Comparison of ENCODE assay signal across 8 mouse cellular contexts in genomic region chr10:30600094-30600534, GRCm38 (mm10). TPM values are rescaled to one million over a fixed set of nuclear protein-coding genes. Genes with fewer than 3 reads are reported as not detected.
A peak's percentile ranks its signal among the peaks of the same experiment; 100 is the strongest.
DNase-seq lines count a peak whose midpoint lies in the region; ATAC-seq and TF ChIP-seq lines count a peak whose summit lies in the region.

No protein-coding gene starts in this region.

- H3K4me2 ChIP-seq in embryonic facial prominence, embryonic 13.5 days = peak overlapping the region; percentile 65
- peak overlapping the region; percentile 78 for H3K4me2 ChIP-seq in neural tube, embryonic 13.5 days

- peaks cover 14% of the 10 kb centered on the region for H3K4me1 ChIP-seq in embryonic facial prominence, embryonic 13.5 days
- H3K4me1 ChIP-seq in limb, embryonic 10.5 days = peaks cover 8% of the 10 kb centered on the region
- peaks cover 21% of the 10 kb centered on the region for H3K4me1 ChIP-seq in neural tube, embryonic 13.5 days (replicated peaks)

- intact Hi-C loops in gastrocnemius, adult 2 months (cut with DNase I) = loop anchor here (2.0 to 5.0 kb wide), 2 partner anchors 17 to 212 kb away; no protein-coding TSS in a partner anchor

- peaks cover 29% of the 10 kb centered on the region for H3K36me3 ChIP-seq in C2C12 (ENCODE audit: control insufficient read depth, insufficient read depth)
- H3K36me3 ChIP-seq in embryonic facial prominence, embryonic 13.5 days = peaks cover 18% of the 10 kb centered on the region
- H3K36me3 ChIP-seq in limb, embryonic 10.5 days = peaks cover 23% of the 10 kb centered on the region
- H3K36me3 ChIP-seq in neural tube, embryonic 13.5 days = peaks cover 19% of the 10 kb centered on the region

- DNase-seq in gastrocnemius, adult 2 months = no peak
- DNase-seq in gastrocnemius, adult 8-10 months (ENCODE audit: low spot score in 2 of 2) = no peak
- no peak for DNase-seq in limb, embryonic 10.5 days (ENCODE audit: low spot score)
- DNase-seq in right cerebral cortex, adult 18-20 months = no peak
- no peak for DNase-seq in layer of hippocampus, adult 9-10 months (ENCODE audit: low spot score)

- peak overlapping the region; percentile 89 for H3K4me3 ChIP-seq in gastrocnemius, adult 2 months
- peak overlapping the region; percentile 81 for H3K4me3 ChIP-seq in C2C12 (ENCODE audit: insufficient read depth, poor library complexity, severe bottlenecking)
- peak overlapping the region; percentile 84 for H3K4me3 ChIP-seq in embryonic facial prominence, embryonic 13.5 days
- peak overlapping the region; percentile 83 for H3K4me3 ChIP-seq in limb, embryonic 10.5 days
- peak overlapping the region; percentile 74 for H3K4me3 ChIP-seq in neural tube, embryonic 13.5 days

- no peaks in the 10 kb centered on the region for H3K9me3 ChIP-seq in embryonic facial prominence, embryonic 13.5 days
- H3K9me3 ChIP-seq in limb, embryonic 10.5 days (replicated peaks) = no peaks in the 10 kb centered on the region
- no peaks in the 10 kb centered on the region for H3K9me3 ChIP-seq in neural tube, embryonic 13.5 days

- TF ChIP-seq CTCF in gastrocnemius, adult 2 months (IDR thresholded peaks at IDR 0.05) = no peak
- TF ChIP-seq CTCF in C2C12 (IDR thresholded peaks at IDR 0.05; ENCODE audit: control insufficient read depth, insufficient read depth, insufficient read length) = no peak

- peak overlapping the region; percentile 89 for H3K9ac ChIP-seq in embryonic facial prominence, embryonic 13.5 days
- peak overlapping the region; percentile 83 for H3K9ac ChIP-seq in neural tube, embryonic 13.5 days

- peaks cover 27% of the 10 kb centered on the region for H3K79me3 ChIP-seq in C2C12 (ENCODE audit: low read depth)

- peak; percentile 71 for ATAC-seq in embryonic facial prominence, embryonic 13.5 days (ENCODE audit: insufficient number of reproducible peaks, insufficient read depth, low FRiP score, low TSS enrichment, low read depth)
- ATAC-seq in neural tube, embryonic 13.5 days (ENCODE audit: low read depth) = peak; percentile 83

- no peaks in the 10 kb centered on the region for H3K27me3 ChIP-seq in C2C12 (ENCODE audit: control insufficient read depth, insufficient read depth, insufficient read length)
- H3K27me3 ChIP-seq in embryonic facial prominence, embryonic 13.5 days = no peaks in the 10 kb centered on the region
- H3K27me3 ChIP-seq in limb, embryonic 10.5 days (ENCODE audit: low read depth, poor library complexity, severe bottlenecking) = no peaks in the 10 kb centered on the region
- H3K27me3 ChIP-seq in neural tube, embryonic 13.5 days = no peaks in the 10 kb centered on the region

- under 1% methylated on average over 27 of the region's 27 CpGs for WGBS in embryonic facial prominence, embryonic 13.5 days
- under 1% methylated on average over 23 of the region's 27 CpGs for WGBS in limb, embryonic 10.5 days
- under 1% methylated on average over 27 of the region's 27 CpGs for WGBS in neural tube, embryonic 13.5 days

- peak overlapping the region; percentile 96 for H3K27ac ChIP-seq in gastrocnemius, adult 2 months
- peak overlapping the region; percentile 86 for H3K27ac ChIP-seq in embryonic facial prominence, embryonic 13.5 days
- H3K27ac ChIP-seq in limb, embryonic 10.5 days = peak overlapping the region; percentile 94
- H3K27ac ChIP-seq in neural tube, embryonic 13.5 days (replicated peaks) = peak overlapping the region; percentile 83

- peaks cover 41% of the 10 kb centered on the region for H3K79me2 ChIP-seq in C2C12 (ENCODE audit: control insufficient read depth, insufficient read depth)

- H3ac ChIP-seq in C2C12 (ENCODE audit: control insufficient read depth, insufficient read length, low read depth) = peak overlapping the region; percentile 76

TF ChIP-seq in C2C12, 6 proteins besides CTCF, POLR2A, EP300 and RAD21:
- TF ChIP-seq CEBPB (IDR thresholded peaks at IDR 0.05; ENCODE audit: low read depth) = no peak
- peak; percentile 65 for TF ChIP-seq MAX (IDR thresholded peaks at IDR 0.05)

RNA-seq across cellular contexts. Expression of gene Trmt11, which starts 0.4 kb away (rescaled TPM):
- 1 to 10 TPM; 3.2 to 4.6 TPM for total RNA-seq in gastrocnemius, adult 2 months (2021)
- 1 to 10 TPM; 2.6 to 4.4 (median 3.2) TPM for total RNA-seq in gastrocnemius, adult 8-10 months (2022)
- 2.6 TPM for polyA plus RNA-seq in C2C12 (2012; fragmentation: generic; extraction: Trizol)
- polyA plus RNA-seq in embryonic facial prominence, embryonic 13.5 days (2015; fragmentation: Nextera tagmentation; extraction: Ambion mirVana) = 32.1 and 34.7 TPM in 2 replicates
- polyA plus RNA-seq in limb, embryonic 10.5 days (2016; fragmentation: Nextera tagmentation; extraction: Ambion mirVana) = 32.6 and 36.2 TPM in 2 replicates
- 20.6 and 22.8 TPM in 2 replicates for polyA plus RNA-seq in neural tube, embryonic 13.5 days (2015; fragmentation: Nextera tagmentation; extraction: Ambion mirVana)

RNA-seq across cellular contexts. Expression of gene Hint3, which starts 29.3 kb away (rescaled TPM):
- total RNA-seq in gastrocnemius, adult 2 months (2021) = 10 to 100 TPM; 57.6 to 63.2 TPM
- total RNA-seq in gastrocnemius, adult 8-10 months (2022) = 10 to 100 TPM; 62.3 to 85.2 (median 73.5) TPM
- polyA plus RNA-seq in C2C12 (2012; fragmentation: generic; extraction: Trizol) = 8.1 TPM
- 17.7 and 22.1 TPM in 2 replicates for polyA plus RNA-seq in embryonic facial prominence, embryonic 13.5 days (2015; fragmentation: Nextera tagmentation; extraction: Ambion mirVana)
- polyA plus RNA-seq in limb, embryonic 10.5 days (2016; fragmentation: Nextera tagmentation; extraction: Ambion mirVana) = 14.6 and 15.2 TPM in 2 replicates
- 21.6 and 22.1 TPM in 2 replicates for polyA plus RNA-seq in neural tube, embryonic 13.5 days (2015; fragmentation: Nextera tagmentation; extraction: Ambion mirVana)
